Mouse (Mus musculus) heart, postnatal 14 days (tissue): ENCODE data around the gene Gm527. TPM values are rescaled to one million over a fixed set of nuclear protein-coding genes. Genes with fewer than 3 reads are reported as not detected.

Source experiments
- total RNA-seq, 2 experiments: library from RNA; stranded (reverse); gene quantifications; 2 replicates each; pipeline ENCODE4 v1.2.3; 2021

Gene Gm527
- total RNA-seq, 2 experiments from 2014 or later: 3.3 to 4.3 TPM

Other genes with a start within 250 kb of the Gm527 start
- gene Klhl28, start 47.6 kb downstream of the Gm527 start, total RNA-seq: 10 to 100 TPM; 14.9 to 15.9 TPM
- gene Togaram1, start 47.9 kb downstream of the Gm527 start, total RNA-seq: 10 to 100 TPM; 16.1 to 19.2 TPM
- gene Prpf39, start 118.4 kb downstream of the Gm527 start, total RNA-seq: 10 to 100 TPM; 18.9 to 20.1 TPM
- gene Fkbp3, start 156.1 kb downstream of the Gm527 start, total RNA-seq: 100 to 1,000 TPM; 204 to 219 TPM
- 1 to 10 TPM; 5.5 to 6.4 TPM for gene Fancm, start 157.7 kb downstream of the Gm527 start, total RNA-seq